Mouse (Mus musculus): ENCODE results near the gene Dab1.

DNA sequence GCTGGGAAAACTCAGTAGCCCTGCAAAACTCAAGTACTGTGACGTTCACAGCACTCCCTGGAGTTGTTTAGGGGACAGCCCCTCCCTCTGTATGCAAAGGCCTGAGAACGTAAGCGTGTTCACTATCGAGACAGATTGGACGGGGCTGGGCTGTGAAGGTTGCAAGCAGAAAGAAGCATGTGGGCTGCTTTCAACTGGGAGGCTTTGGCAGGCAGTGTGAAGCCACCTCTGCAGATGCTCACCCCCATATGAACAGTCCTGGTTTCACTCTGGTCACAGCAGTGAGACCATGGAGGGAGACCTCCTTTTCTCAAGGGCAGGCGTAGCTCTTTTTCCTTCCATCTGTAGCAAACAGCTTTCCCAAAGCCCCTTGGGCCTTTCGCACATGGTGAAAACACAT is 1059.1 kb downstream of the Dab1 start:
- no peak for TF ChIP-seq CTCF (IDR thresholded peaks at IDR 0.05; ENCODE audit: borderline replicate concordance, insufficient read depth, low read depth, low read length)
- no peak for TF ChIP-seq POLR2A (IDR thresholded peaks at IDR 0.05; ENCODE audit: borderline replicate concordance, insufficient read depth, low read length)
